Mouse (Mus musculus) T-cell, adult 2 months (primary cell): Measurements from ENCODE around the gene Phf11d.
A peak's percentile ranks its signal among the peaks of the same experiment; 100 is the strongest.
"Not testable (repeated sequence)": the region's sequence is repeated elsewhere in the genome, so short reads cannot be mapped to it uniquely, and the experiment has no call there.

ENCODE experiments used
- DNase-seq: peaks from one replicate; pipeline ENCODE4 v3.0.0; 2022; ENCODE audit warnings: low spot score

Gene Phf11d

GRCm38 (mm10) chr14:59365244-59365644 lies at the start of gene Phf11d:
Phf11d (minus strand) TSS chr14:59365470.
- DNase-seq, result no peak

- DNase-seq, result not testable (repeated sequence)
Observed at GRCm38 (mm10) chr14:59414979-59415378, 49.7 kb upstream of the Phf11d start.

GRCm38 (mm10) chr14:59396999-59397398 lies 31.7 kb upstream of the Phf11d start:
- DNase-seq, result peak; percentile 49

GRCm38 (mm10) chr14:59395281-59395680 lies 30.0 kb upstream of the Phf11d start, which contains the start of gene Phf11c:
Phf11c (minus strand) TSS chr14:59395381.
- no peak for DNase-seq

- DNase-seq, result not testable (repeated sequence)
Observed at GRCm38 (mm10) chr14:59390181-59390580, 24.9 kb upstream of the Phf11d start.

GRCm38 (mm10) chr14:59389532-59389931 lies 24.3 kb upstream of the Phf11d start:
- no peak for DNase-seq

- no peak for DNase-seq
Observed at GRCm38 (mm10) chr14:59370348-59371068, 5.2 kb upstream of the Phf11d start.

- no peak for DNase-seq
Observed at GRCm38 (mm10) chr14:59366386-59367105, 1.3 kb upstream of the Phf11d start.

GRCm38 (mm10) chr14:59341189-59341588 lies 24.1 kb downstream of the Phf11d start, which contains the start of gene Phf11b:
Phf11b (minus strand) TSS chr14:59341351.
- peak; percentile 53 for DNase-seq

GRCm38 (mm10) chr14:59339541-59339940 lies 25.7 kb downstream of the Phf11d start:
- peak; percentile 21 for DNase-seq

GRCm38 (mm10) chr14:59336056-59336455 lies 29.2 kb downstream of the Phf11d start:
- not testable (repeated sequence) for DNase-seq

GRCm38 (mm10) chr14:59330499-59330898 lies 34.8 kb downstream of the Phf11d start:
- DNase-seq, result not testable (repeated sequence)

GRCm38 (mm10) chr14:59319970-59320369 lies 45.3 kb downstream of the Phf11d start:
- DNase-seq, result not testable (repeated sequence)

- not testable (repeated sequence) for DNase-seq
Observed at GRCm38 (mm10) chr14:59319036-59319435, 46.2 kb downstream of the Phf11d start.
